ENCODE assay signal across 8 mouse cellular contexts in the genomic region with DNA sequence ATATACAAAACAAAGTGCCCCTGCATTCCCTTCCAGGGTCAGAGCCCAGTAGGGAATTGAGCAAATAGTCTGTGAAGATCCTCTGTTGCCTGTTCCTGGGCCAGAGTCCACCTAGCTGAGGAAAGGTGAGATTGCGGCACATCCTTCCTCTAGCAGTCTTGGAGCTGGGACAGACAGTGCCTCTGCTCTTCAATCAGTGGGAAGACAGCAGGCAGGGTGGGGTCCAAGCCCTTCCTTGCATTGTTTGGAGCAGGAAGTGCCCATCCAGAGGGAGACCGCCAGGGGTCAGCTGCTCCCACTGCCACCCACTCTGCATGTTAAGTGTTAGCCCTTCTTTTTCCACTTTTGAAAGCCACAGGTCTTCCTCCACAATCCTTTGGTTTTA. TPM values are rescaled to one million over a fixed set of nuclear protein-coding genes. Genes with fewer than 3 reads are reported as not detected.
A peak's percentile ranks its signal among the peaks of the same experiment; 100 is the strongest.
DNase-seq lines count a peak whose midpoint lies in the region; ATAC-seq and TF ChIP-seq lines count a peak whose summit lies in the region.
"Had no signal": no experiment of that assay in that cellular context is flagged by ENCODE, and none has a peak within 500 bp of the region (broad histone marks: within the 10 kb centered on the region; RNA-seq: fewer than 3 reads in every experiment).

No protein-coding gene starts in this region.

- H3K36me3 ChIP-seq in embryonic facial prominence, embryonic 12.5 days, result peaks cover 92% of the 10 kb centered on the region
- peaks cover 17% of the 10 kb centered on the region; the same call in 1 of the 2 replicates for H3K36me3 ChIP-seq in heart, adult 2 months (ENCODE audit: control insufficient read depth, insufficient read depth, low read length)

- no peak for TF ChIP-seq POLR2A in heart, adult 2 months (IDR thresholded peaks at IDR 0.05; ENCODE audit: insufficient read depth, low read depth, low read length)

- H3K9ac ChIP-seq in embryonic facial prominence, embryonic 12.5 days, result no peak overlapping the region
- no peak overlapping the region for H3K9ac ChIP-seq in heart, adult 2 months (ENCODE audit: low read depth, low read length)

- TF ChIP-seq EP300 in heart, adult 2 months (IDR thresholded peaks at IDR 0.05; ENCODE audit: insufficient read depth, low read depth, low read length), result peak; percentile 91

- H3K79me2 ChIP-seq in heart, adult 2 months (replicated peaks; ENCODE audit: control insufficient read depth, insufficient read depth, low read length), result no peaks in the 10 kb centered on the region

- no peaks in the 10 kb centered on the region for H3K4me1 ChIP-seq in embryonic facial prominence, embryonic 12.5 days
- H3K4me1 ChIP-seq in heart, adult 2 months (ENCODE audit: control insufficient read depth, insufficient read depth, low read length), result peaks cover 44% of the 10 kb centered on the region

- WGBS in embryonic facial prominence, embryonic 12.5 days, result 77% methylated on average over 2 of the region's 2 CpGs
- WGBS in heart, adult 2 months, result 35% methylated on average over 2 of the region's 2 CpGs

- peak; percentile 66 to 79 for DNase-seq in heart, adult 2 months
- DNase-seq in kidney, adult 18-20 months, result peak; percentile 52
- DNase-seq in lung, postnatal 10 days, result peak; percentile 89
- DNase-seq in frontal cortex, adult 2 months (ENCODE audit: extremely low spot score in 1 of 2, low spot score in 1 of 2), result no peak
- no peak for DNase-seq in thymus, adult 18-20 months
- no peak for DNase-seq in urinary bladder, postnatal 10 days (ENCODE audit: low spot score)

- H3K27ac ChIP-seq in embryonic facial prominence, embryonic 12.5 days, result peak overlapping the region; percentile 69; the same call in 1 of the 2 replicates
- peak overlapping the region; percentile 86 for H3K27ac ChIP-seq in heart, adult 2 months

- 0 out of 2 replicates have a peak, but pooled peaks have one; percentile 7 for ATAC-seq in embryonic facial prominence, embryonic 12.5 days (ENCODE audit: insufficient number of reproducible peaks, insufficient read depth, low FRiP score, low TSS enrichment)

- no peaks in the 10 kb centered on the region for H3K27me3 ChIP-seq in embryonic facial prominence, embryonic 12.5 days
- no peaks in the 10 kb centered on the region for H3K27me3 ChIP-seq in heart, adult 2 months (ENCODE audit: control insufficient read depth, insufficient read depth, low read length)

- H3K4me2 ChIP-seq in embryonic facial prominence, embryonic 12.5 days (replicated peaks), result no peak overlapping the region

- peak; percentile 34 for TF ChIP-seq CTCF in heart, adult 2 months (IDR thresholded peaks at IDR 0.05)

- no peak overlapping the region for H3K4me3 ChIP-seq in embryonic facial prominence, embryonic 12.5 days
- no peak overlapping the region for H3K4me3 ChIP-seq in heart, adult 2 months
- H3K4me3 ChIP-seq: myocyte had no signal

- no peaks in the 10 kb centered on the region for H3K9me3 ChIP-seq in embryonic facial prominence, embryonic 12.5 days

- intact Hi-C loops in heart, adult 2 months (cut with DNase I), result loop anchor here (1.0 to 2.0 kb wide), 4 partner anchors 9 to 154 kb away; a partner anchor contains a TSS

RNA-seq across cellular contexts. Expression of a gene that starts 21.6 kb away (rescaled TPM):
- polyA plus RNA-seq in embryonic facial prominence, embryonic 12.5 days (2016; fragmentation: Nextera tagmentation; extraction: Ambion mirVana), result 0.09 and 0.32 TPM in 2 replicates
- total RNA-seq in heart, adult 2 months (2021), result not detected
- 0.20 TPM in 1 of 2 replicates, not detected in the other for polyA plus RNA-seq in heart, adult 2 months (2012; rRNA removed)
- 1.5 and 1.7 TPM in 2 replicates for polyA plus RNA-seq in frontal cortex, adult 2 months (2012; rRNA removed)

RNA-seq across cellular contexts. Expression of a gene that starts 22.4 kb away (rescaled TPM):
- polyA plus RNA-seq in embryonic facial prominence, embryonic 12.5 days (2016; fragmentation: Nextera tagmentation; extraction: Ambion mirVana), result 79.5 and 80.0 TPM in 2 replicates
- total RNA-seq in heart, adult 2 months (2021), result 10 to 100 TPM; 18.9 to 23.4 TPM
- polyA plus RNA-seq in heart, adult 2 months (2012; rRNA removed), result 39.5 and 39.7 TPM in 2 replicates
- polyA plus RNA-seq in frontal cortex, adult 2 months (2012; rRNA removed), result 163 and 182 TPM in 2 replicates

RNA-seq across cellular contexts. Expression of a gene that starts 53.0 kb away (rescaled TPM):
- 32.6 and 37.0 TPM in 2 replicates for polyA plus RNA-seq in embryonic facial prominence, embryonic 12.5 days (2016; fragmentation: Nextera tagmentation; extraction: Ambion mirVana)
- 10 to 100 TPM; 14.6 to 18.1 TPM for total RNA-seq in heart, adult 2 months (2021)
- 18.6 and 29.3 TPM in 2 replicates for polyA plus RNA-seq in heart, adult 2 months (2012; rRNA removed)
- 18.5 and 19.9 TPM in 2 replicates for polyA plus RNA-seq in frontal cortex, adult 2 months (2012; rRNA removed)

Comparison
In these comparisons a context has a peak if more than half of its experiments do, and no peak if none do; other contexts are left out.
1. DNase-seq: peak in heart, adult 2 months (2 of 2), kidney, adult 18-20 months (single experiment) and lung, postnatal 10 days (single experiment); none in frontal cortex, adult 2 months (0 of 2), thymus, adult 18-20 months (0 of 2) and urinary bladder, postnatal 10 days (single experiment).